Mouse (Mus musculus) forebrain, embryonic 15.5 days (tissue): Measurements from ENCODE around the gene Plin3. TPM values are rescaled to one million over a fixed set of nuclear protein-coding genes. Genes with fewer than 3 reads are reported as not detected.

ENCODE experiments used
- ATAC-seq: fragments of 200-750 bp; cut with Nextera tagmentation; replicated peaks from 2 replicates; pipeline ENCODE4 v1.8.0; 2017; ENCODE audit warnings: mild to moderate bottlenecking, moderate TSS enrichment, moderate library complexity
- H3K27ac ChIP-seq: fragments of 300-500 bp; sonication (generic); replicated peaks from 2 replicates; pipeline ENCODE4 v1.5.1; 2015; ENCODE audit warnings: mild to moderate bottlenecking, inconsistent platforms
- H3K27me3 ChIP-seq: fragments of 300-500 bp; sonication (generic); 2 replicates; pipeline ENCODE4 v1.6.1; 2015; ENCODE audit warnings: inconsistent platforms
- H3K36me3 ChIP-seq: fragments of 300-500 bp; sonication (generic); 2 replicates; pipeline ENCODE4 v1.6.1; 2015; ENCODE audit warnings: mild to moderate bottlenecking, inconsistent platforms
- H3K4me1 ChIP-seq: fragments of 300-500 bp; sonication (generic); 2 replicates; pipeline ENCODE4 v1.6.1; 2015; ENCODE audit warnings: inconsistent platforms
- H3K4me2 ChIP-seq: fragments of 300-500 bp; sonication (generic); replicated peaks from 2 replicates; pipeline ENCODE4 v1.6.1; 2015; ENCODE audit warnings: mild to moderate bottlenecking, inconsistent platforms
- H3K4me3 ChIP-seq: fragments of 300-500 bp; sonication (generic); 2 replicates; pipeline ENCODE4 v1.5.1; 2015; ENCODE audit warnings: mild to moderate bottlenecking, inconsistent platforms
- H3K9ac ChIP-seq: fragments of 300-500 bp; sonication (generic); replicated peaks from 2 replicates; pipeline ENCODE4 v1.6.1; 2015; ENCODE audit warnings: mild to moderate bottlenecking, inconsistent platforms
- H3K9me3 ChIP-seq: fragments of 300-500 bp; sonication (generic); 2 replicates; pipeline ENCODE4 v1.6.1; 2016; ENCODE audit warnings: inconsistent platforms
- WGBS: fragments of 180-500 bp; shearing (Covaris S2); methylation state at CpG from one replicate; pipeline ENCODE4 v1.1.7; 2015; ENCODE audit warnings: mixed read lengths; 5-methylcytosine and 5-hydroxymethylcytosine counted together
- polyA plus RNA-seq: library from polyadenylated mRNA; unstranded; fragments of >200 nt; fragmentation: Nextera tagmentation; extraction: Ambion mirVana; gene quantifications from 2 replicates; pipeline ENCODE4 v1.2.1, GENCODE M21; 2015

Gene Plin3
- polyA plus RNA-seq, 1 experiment from 2014 or later = 13.6 TPM

DNA sequence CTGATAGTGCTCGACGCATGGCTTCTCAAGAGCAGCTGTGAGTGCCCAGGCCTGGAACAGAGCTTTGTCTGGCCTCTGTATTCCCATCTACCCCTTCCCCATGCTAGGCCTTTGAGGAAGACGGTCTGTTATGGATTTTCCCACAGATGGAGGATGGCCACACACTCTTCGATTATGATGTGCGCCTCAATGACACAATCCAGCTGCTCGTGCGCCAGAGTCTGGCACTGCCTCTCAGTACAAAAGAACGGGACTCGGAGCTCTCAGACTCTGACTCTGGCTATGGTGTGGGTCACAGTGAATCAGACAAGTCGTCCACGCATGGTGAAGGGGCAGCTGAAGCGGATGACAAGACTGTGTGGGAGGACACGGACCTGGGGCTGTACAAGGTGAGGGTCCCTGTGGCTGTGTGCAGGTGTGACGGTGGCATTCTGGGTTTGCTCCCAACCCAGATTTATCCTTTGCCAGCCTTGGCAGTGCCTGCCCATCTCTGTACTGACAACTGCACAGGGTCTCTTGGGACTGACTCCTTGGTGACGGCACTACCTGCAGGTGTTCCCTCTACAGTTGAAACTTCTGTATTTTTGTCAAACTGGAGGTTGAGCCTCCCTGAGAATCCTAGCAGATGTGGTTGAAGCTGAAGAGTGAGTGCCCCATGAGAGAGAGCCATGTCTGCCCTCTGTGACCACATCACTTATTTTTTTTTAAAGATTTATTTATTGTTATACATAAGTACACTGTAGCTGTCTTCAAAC lies 16.7 kb upstream of the Plin3 start:
- H3K9me3 ChIP-seq = no peaks in the 10 kb centered on the region
- ATAC-seq = no peak
- H3K27ac ChIP-seq = no peak overlapping the region
- WGBS = 91% methylated on average over 15 of the region's 15 CpGs
- no peaks in the 10 kb centered on the region; the same call in 1 of the 2 replicates for H3K36me3 ChIP-seq
- H3K27me3 ChIP-seq = no peaks in the 10 kb centered on the region
- H3K4me1 ChIP-seq = peaks cover 16% of the 10 kb centered on the region
- H3K4me2 ChIP-seq = no peak overlapping the region
- no peak overlapping the region for H3K4me3 ChIP-seq
- no peak overlapping the region for H3K9ac ChIP-seq

DNA sequence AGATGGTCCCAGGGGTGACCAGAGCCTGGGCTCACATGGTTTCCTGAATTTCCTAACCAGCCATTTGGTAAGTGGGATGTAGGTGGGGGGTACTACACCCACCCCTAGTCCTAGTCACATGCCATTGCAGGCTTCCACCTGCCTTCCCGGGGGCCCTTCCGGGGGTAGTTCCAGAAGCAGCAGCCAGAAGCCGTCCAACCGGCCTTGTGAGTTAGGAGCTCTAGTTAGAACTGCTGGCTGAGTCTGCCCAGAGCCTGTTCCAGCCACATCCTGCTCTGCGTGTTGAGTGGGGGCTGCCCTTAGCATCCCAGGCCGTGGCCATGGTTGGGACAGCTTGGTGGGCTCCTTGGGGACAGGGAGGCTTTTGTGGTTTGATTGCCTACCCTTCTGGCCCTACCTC lies 15.4 kb upstream of the Plin3 start:
- Histone ChIP-seq H3K4me1 (peaks cover 23% of the 10 kb centered on the region), H3K36me3 (no peaks in the 10 kb centered on the region; the same call in 1 of the 2 replicates), H3K4me2 (no peak overlapping the region), H3K9me3 (no peaks in the 10 kb centered on the region), H3K27me3 (no peaks in the 10 kb centered on the region), H3K27ac (no peak overlapping the region), H3K9ac (no peak overlapping the region), H3K4me3 (no peak overlapping the region)
- ATAC-seq = no peak
- WGBS = 87% methylated on average over 6 of the region's 6 CpGs

DNA sequence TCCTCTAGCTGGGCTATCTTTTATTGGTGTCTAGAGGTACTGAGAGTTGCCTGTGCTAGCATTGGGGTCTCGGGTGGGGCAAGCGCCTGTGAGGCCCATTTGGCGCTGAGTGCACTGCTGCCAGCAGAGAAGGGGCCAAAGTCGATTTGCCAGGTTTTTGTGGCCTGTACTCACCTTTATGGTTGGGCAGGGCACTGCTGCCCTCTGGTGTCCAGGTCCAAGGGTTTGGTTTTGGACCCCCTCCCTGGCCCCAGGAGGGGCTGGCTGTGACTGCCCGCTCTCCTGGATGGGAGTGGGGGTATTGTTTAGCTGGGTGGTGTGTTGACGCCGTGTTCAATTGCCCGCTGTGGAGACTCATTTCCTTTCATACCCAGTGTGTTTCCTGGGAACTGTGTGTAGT lies 13.2 kb upstream of the Plin3 start:
- ATAC-seq = no peak

DNA sequence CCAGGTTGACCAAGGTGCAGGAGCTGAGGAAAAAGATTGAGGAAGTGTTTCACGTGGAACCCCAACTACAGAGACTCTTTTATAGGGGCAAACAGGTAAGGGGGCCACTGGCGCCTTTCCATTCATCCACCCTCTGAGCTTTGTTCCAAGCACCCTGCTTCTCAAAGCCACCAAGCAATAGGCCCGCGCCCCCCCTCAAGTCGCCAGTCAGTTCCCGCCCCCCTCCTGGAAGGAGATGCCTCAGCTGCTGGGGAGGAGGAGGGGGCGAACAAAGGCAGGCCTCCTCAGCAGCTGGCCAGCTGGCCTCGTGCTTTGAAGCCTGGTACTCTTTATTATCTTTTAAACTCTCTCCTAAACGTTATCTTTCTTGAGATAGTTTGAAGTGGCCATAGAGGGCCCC lies 12.5 kb upstream of the Plin3 start:
- Histone ChIP-seq H3K27me3 (no peaks in the 10 kb centered on the region), H3K4me2 (peak overlapping the region; percentile 95), H3K4me1 (peaks cover 29% of the 10 kb centered on the region), H3K27ac (no peak overlapping the region), H3K36me3 (no peaks in the 10 kb centered on the region), H3K9ac (peak overlapping the region; percentile 50; the same call in 1 of the 2 replicates), H3K4me3 (peak overlapping the region; percentile 70), H3K9me3 (no peaks in the 10 kb centered on the region)
- 17% methylated on average over 9 of the region's 9 CpGs for WGBS
- no peak for ATAC-seq

More for the DNA sequence above, 13.2 kb upstream of the Plin3 start:
- peaks cover 29% of the 10 kb centered on the region for H3K4me1 ChIP-seq
- peak overlapping the region; percentile 70; the same call in 1 of the 2 replicates for H3K4me3 ChIP-seq
- peak overlapping the region; percentile 95 for H3K4me2 ChIP-seq
- 51% methylated on average over 8 of the region's 8 CpGs for WGBS
- H3K27me3 ChIP-seq = no peaks in the 10 kb centered on the region
- H3K9ac ChIP-seq = no peak overlapping the region
- H3K9me3 ChIP-seq = no peaks in the 10 kb centered on the region
- no peak overlapping the region for H3K27ac ChIP-seq
- H3K36me3 ChIP-seq = no peaks in the 10 kb centered on the region

DNA sequence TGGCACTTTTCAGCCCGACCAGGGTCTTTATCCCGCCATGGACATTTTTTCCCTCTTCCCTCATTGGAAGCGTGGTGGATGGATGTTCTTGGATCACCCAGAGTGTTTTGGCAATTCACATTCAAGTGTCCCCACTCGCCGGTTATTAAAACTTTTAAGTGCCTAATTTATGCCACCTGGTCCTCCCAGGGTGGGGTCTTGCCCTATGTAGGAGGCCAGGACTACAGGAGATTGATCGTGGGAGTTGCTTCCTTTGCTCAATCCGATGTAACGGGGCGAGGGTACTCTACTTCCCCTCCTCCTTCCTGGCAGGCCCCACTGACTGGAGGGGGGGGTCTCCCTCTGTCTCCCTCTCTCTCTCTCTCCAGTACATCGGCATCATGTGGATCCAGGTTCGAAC lies 12.0 kb upstream of the Plin3 start:
- Histone ChIP-seq H3K9me3 (no peaks in the 10 kb centered on the region), H3K4me3 (peak overlapping the region; percentile 70), H3K36me3 (no peaks in the 10 kb centered on the region), H3K9ac (peak overlapping the region; percentile 50), H3K4me1 (peaks cover 29% of the 10 kb centered on the region), H3K4me2 (peak overlapping the region; percentile 95), H3K27ac (no peak overlapping the region), H3K27me3 (no peaks in the 10 kb centered on the region)
- no peak for ATAC-seq
- WGBS = 11% methylated on average over 11 of the region's 11 CpGs

DNA sequence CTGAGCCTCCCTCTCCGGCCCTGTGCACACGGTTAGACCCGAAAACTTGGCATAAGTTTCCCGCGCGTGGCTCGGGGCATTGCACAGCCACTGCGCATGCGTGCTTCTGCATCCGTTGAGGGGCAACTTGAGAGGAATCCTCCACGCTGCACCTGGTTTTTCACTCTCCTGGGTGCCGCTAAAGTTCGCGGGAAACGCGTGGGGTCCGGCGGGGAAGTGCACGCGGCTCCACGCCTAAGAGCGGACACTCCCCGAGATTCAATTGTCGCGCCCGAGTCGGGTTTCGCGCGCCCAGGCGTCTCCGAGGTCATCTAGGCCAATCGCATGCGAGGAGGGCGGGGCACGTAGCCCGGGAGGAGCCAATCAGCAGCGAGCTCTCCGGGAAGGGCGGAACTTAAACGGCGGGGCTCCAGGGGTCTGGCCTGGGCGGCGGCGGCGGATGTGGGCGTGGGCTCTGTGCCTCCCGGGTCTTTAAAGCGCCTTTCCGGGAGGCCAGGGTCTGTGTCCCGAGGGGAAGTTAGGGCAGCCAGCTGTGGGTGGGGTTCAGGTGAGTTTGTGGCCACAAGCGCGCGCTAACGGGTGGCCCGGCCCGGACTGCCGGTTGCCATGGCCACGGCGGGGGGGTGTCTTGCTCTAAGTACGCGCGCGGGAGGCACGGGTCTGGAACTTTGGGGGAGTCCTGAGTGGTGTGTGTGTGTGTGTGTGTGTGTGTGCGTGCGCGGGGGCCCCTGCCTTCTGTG lies 11.3 kb upstream of the Plin3 start:
- peak overlapping the region; percentile 95 for H3K4me2 ChIP-seq
- no peaks in the 10 kb centered on the region for H3K36me3 ChIP-seq
- peak overlapping the region; percentile 70 for H3K4me3 ChIP-seq
- peaks cover 29% of the 10 kb centered on the region for H3K4me1 ChIP-seq
- H3K9ac ChIP-seq = peak overlapping the region; percentile 50
- H3K9me3 ChIP-seq = no peaks in the 10 kb centered on the region
- under 1% methylated on average over 68 of the region's 68 CpGs for WGBS
- peak overlapping the region; percentile 65 for H3K27ac ChIP-seq
- peak; percentile 96 for ATAC-seq
- H3K27me3 ChIP-seq = no peaks in the 10 kb centered on the region

DNA sequence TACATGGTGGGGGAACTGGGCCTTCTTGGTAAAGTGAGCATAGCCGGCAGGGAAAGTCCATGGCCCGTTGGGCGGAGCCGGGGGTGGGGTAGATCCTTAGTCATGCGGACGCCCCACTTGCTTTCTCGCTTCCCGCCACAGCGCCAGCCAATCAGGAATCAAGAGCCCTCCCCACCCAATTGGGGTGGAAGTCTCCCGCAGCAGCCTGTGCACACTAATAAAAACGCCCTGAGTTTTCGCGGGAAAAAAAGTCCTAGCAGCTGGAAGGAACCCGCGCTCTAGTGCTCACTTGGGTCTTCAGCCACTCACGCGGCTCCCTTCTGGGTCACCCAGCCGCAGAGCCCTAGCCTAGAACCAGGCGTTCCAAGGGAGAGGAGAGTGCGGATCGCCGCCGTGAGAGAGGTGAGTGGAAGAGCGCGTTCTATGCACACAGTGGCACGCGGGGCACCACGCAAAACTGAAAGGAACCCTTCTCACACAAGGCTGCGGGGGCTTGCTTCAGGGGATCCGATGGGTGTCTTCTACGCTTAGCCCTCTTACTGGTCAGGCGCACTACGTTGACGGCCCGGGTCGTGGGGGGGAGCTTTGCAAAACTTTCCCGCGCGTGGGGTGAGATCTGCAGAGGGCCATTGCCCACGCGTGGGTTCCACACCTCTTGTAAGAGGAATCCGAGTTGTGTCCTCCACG lies 10.6 kb upstream of the Plin3 start, which contains the start of gene Uhrf1:
Gene Uhrf1 (plus strand): TSS at position 162 of the 687 bp plus-strand sequence.
- Histone ChIP-seq H3K4me3 (peak within 1 kb of the TSS; percentile 70), H3K4me2 (peak within 1 kb of the TSS; percentile 95), H3K9me3 (no peaks in the 10 kb centered on the region), H3K27me3 (no peaks in the 10 kb centered on the region), H3K36me3 (no peaks in the 10 kb centered on the region), H3K9ac (peak within 1 kb of the TSS; percentile 50), H3K27ac (peak within 1 kb of the TSS; percentile 65), H3K4me1 (peaks cover 29% of the 10 kb centered on the region)
- ATAC-seq = peak; percentile 57
- WGBS = under 1% methylated on average over 43 of the region's 43 CpGs

DNA sequence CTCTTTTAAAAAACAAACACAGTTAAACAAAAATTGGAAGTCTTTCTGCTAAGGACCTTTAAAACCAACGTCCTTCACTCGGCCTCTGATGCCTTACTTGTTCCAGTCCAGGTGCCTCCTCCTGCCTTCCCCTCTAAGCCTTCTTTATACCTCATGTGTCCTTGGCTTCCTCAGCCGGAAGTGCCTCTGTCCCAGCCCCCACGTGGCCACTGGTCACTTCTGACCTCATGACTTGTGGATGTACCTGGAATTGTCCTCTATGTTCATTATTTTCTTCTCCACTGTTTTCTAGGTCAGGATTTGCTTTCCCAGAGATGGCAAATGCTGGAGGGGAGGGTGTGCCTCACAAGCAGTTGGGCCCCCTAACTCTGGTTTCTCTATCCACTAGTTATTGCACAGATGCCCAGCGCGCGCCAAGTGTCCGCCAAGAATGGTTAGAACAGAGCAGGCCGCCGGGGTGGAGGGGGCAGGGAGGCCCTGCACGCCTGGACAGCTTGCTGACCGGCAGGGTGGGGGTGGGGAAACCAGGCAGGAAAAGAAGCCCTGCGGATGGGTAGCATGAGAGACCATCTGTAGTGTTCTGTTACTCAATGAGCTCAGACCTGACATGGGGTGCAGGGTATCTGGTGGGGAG lies 9.8 kb upstream of the Plin3 start:
- Histone ChIP-seq H3K4me2 (peak overlapping the region; percentile 95; the same call in 1 of the 2 replicates), H3K27ac (0 out of 2 replicates have a peak overlapping the region, but pooled peaks have one; percentile 38), H3K36me3 (no peaks in the 10 kb centered on the region), H3K27me3 (no peaks in the 10 kb centered on the region), H3K4me1 (peaks cover 29% of the 10 kb centered on the region), H3K9ac (no peak overlapping the region), H3K4me3 (no peak overlapping the region), H3K9me3 (no peaks in the 10 kb centered on the region)
- ATAC-seq = no peak
- WGBS = 22% methylated on average over 13 of the region's 13 CpGs

DNA sequence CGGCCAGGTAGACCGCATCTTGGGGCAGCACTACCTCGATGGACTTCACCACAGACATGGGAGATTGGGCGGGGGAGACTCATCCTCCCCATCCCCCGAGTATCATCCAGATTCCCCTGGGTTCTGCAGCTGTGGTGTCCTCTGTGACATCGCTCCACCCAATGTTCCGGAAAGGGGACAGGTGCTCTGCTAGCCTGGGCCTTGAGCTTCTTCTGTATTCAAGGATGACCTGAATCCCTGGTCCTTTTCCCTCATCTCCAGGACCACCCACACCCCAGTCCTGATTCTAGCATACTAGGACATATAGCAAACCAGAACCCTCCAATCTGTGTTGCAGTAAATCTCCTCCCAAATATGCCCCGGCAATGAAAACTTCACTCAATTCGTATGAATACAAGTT lies 7.5 kb upstream of the Plin3 start, which contains the start of gene Arrdc5:
Gene Arrdc5 (minus strand): TSS at position 101 of the 400 bp plus-strand sequence.
- H3K4me2 ChIP-seq = no peak within 1 kb of the TSS
- H3K36me3 ChIP-seq = no peaks in the 10 kb centered on the region
- no peak within 1 kb of the TSS for H3K4me3 ChIP-seq
- no peak within 1 kb of the TSS for H3K27ac ChIP-seq
- ATAC-seq = no peak
- H3K9me3 ChIP-seq = no peaks in the 10 kb centered on the region
- peaks cover 21% of the 10 kb centered on the region for H3K4me1 ChIP-seq
- 93% methylated on average over 9 of the region's 9 CpGs for WGBS
- no peaks in the 10 kb centered on the region for H3K27me3 ChIP-seq
- no peak within 1 kb of the TSS for H3K9ac ChIP-seq

DNA sequence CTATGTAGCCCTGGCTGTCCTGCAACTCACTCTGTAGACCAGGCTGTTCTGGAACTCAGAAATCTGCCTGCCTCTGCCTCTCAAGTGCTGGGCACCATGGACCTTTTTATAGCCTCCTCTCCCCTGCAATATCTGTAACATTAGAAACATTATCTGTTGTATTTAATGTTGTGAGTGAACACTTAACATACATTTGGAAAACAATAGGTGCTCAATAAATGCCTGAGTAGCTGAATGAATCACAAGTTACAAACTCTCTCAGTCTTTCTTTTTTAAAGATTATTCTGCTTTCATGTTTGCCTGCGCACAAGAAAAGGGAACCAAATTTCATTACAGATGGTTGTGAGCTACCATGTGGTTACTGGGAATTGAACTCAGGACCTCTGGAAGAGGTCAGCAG lies 5.6 kb upstream of the Plin3 start:
- Histone ChIP-seq H3K4me1 (peaks cover 7% of the 10 kb centered on the region), H3K4me2 (no peak overlapping the region), H3K9me3 (no peaks in the 10 kb centered on the region), H3K9ac (no peak overlapping the region), H3K27me3 (no peaks in the 10 kb centered on the region), H3K36me3 (no peaks in the 10 kb centered on the region), H3K27ac (no peak overlapping the region), H3K4me3 (no peak overlapping the region)
- WGBS = 100% methylated on average over 1 of the region's 1 CpGs
- ATAC-seq = no peak

DNA sequence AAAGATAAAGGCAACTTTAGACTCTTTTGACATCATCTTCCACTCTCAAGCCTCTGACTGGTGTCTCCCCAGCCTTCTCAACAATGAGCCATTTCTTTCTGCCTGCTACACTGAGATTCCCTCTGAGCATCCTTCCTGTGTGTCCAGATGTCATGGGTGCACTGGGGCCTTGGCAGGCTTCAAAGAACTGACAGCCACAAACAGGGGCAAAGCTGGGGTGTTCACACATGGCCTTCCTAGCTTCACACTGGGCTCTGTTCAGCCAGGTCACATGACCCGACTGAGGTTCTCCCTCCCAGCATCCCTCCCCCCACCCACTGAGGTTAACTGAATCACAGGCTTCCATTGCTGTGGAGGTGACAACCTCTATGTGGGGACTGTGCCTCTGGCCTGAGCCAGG lies 3.5 kb upstream of the Plin3 start:
- H3K27me3 ChIP-seq = no peaks in the 10 kb centered on the region
- H3K9me3 ChIP-seq = no peaks in the 10 kb centered on the region
- no peaks in the 10 kb centered on the region for H3K36me3 ChIP-seq
- 57% methylated on average over 1 of the region's 1 CpGs for WGBS
- no peak for ATAC-seq
- no peak overlapping the region for H3K27ac ChIP-seq
- no peak overlapping the region for H3K4me3 ChIP-seq
- H3K9ac ChIP-seq = no peak overlapping the region
- H3K4me2 ChIP-seq = no peak overlapping the region
- H3K4me1 ChIP-seq = peaks cover 4% of the 10 kb centered on the region
